Mouse (Mus musculus) cerebellum, adult 2 months (tissue): ENCODE measurements around the gene Gnb1l. TPM values are rescaled to one million over a fixed set of nuclear protein-coding genes. Genes with fewer than 3 reads are reported as not detected.

Source experiments
- DNase-seq, 2 experiments: peaks; one replicate each; pipeline ENCODE4 v3.0.0; 2021
- H3K27ac ChIP-seq: fragments of 200-500 bp; 2 replicates; pipeline ENCODE4 v1.5.1; 2012; ENCODE audit warnings: low read length, control low read depth, inconsistent platforms; ENCODE audit not compliant: insufficient read depth
- H3K27me3 ChIP-seq: fragments of 200-500 bp; 2 replicates; pipeline ENCODE4 v1.6.1; 2012; ENCODE audit warnings: inconsistent platforms, mild to moderate bottlenecking, low read length, moderate library complexity; ENCODE audit not compliant: control insufficient read depth, insufficient read depth
- H3K4me1 ChIP-seq: fragments of 200-500 bp; 2 replicates; pipeline ENCODE4 v1.6.1; 2011; ENCODE audit warnings: low read length; ENCODE audit not compliant: control insufficient read depth, insufficient read depth
- H3K4me3 ChIP-seq: fragments of 200-500 bp; replicated peaks from 2 replicates; pipeline ENCODE3; 2011; ENCODE audit warnings: mild to moderate bottlenecking, low read depth, low read length, control low read depth; ENCODE audit not compliant: insufficient read depth
- CTCF ChIP-seq: fragments of 200-500 bp; IDR thresholded peaks from 2 replicates; pipeline ENCODE4 v1.5.1; 2011; ENCODE audit warnings: low read depth, mild to moderate bottlenecking, control low read depth, low read length, moderate library complexity, borderline replicate concordance; ENCODE audit not compliant: insufficient read depth
- POLR2A ChIP-seq: fragments of 200-500 bp; IDR thresholded peaks from 2 replicates; pipeline ENCODE4 v1.6.1; 2011; ENCODE audit warnings: low read length, control low read depth, borderline replicate concordance; ENCODE audit not compliant: insufficient read depth
- WGBS: fragments of 180-500 bp; shearing (Covaris S2); methylation state at CpG from one replicate; pipeline ENCODE4 v1.1.7; 2018; 5-methylcytosine and 5-hydroxymethylcytosine counted together
- polyA plus RNA-seq: library from polyadenylated mRNA; depleted of rRNA; stranded (reverse); fragments of >200 nt; gene quantifications from 2 replicates; pipeline ENCODE4 v1.2.3, GENCODE M21; 2012

The Gnb1l gene
- polyA plus RNA-seq, 1 experiment = 8.2 TPM

GRCm38 (mm10) chr16:18483839-18484238 is 14.7 kb upstream of the Gnb1l start:
- TF ChIP-seq CTCF (no peak), POLR2A (no peak)
- DNase-seq = peak in 1 of 2 experiments; percentile 2
- WGBS = 54% methylated on average over 5 of the region's 5 CpGs
- H3K4me3 ChIP-seq = no peak overlapping the region
- no peaks in the 10 kb centered on the region for H3K4me1 ChIP-seq
- H3K27me3 ChIP-seq = no peaks in the 10 kb centered on the region
- no peak overlapping the region for H3K27ac ChIP-seq

DNA sequence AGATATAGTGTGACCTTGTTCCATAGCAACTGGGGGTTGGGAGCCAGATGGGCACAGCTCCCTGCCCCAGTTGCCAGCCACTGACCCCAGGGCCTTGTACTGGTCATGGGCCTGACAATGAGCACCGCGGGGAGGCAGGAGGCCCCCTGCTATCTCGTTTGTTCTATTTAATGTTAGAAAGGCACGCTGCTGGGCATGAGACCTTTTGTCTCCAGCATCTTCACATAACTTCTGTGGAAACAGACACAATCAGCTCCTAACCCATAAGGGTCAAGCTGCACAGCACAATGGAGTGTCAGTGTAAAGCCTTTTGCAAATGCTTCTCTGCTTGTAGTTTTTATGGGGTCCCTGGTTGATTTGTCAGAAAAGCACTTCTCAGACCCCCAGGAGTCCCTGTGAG is 14.1 kb upstream of the Gnb1l start:
- TF ChIP-seq CTCF (no peak), POLR2A (no peak)
- no peak overlapping the region for H3K27ac ChIP-seq
- peak in 1 of 2 experiments; percentile 1 for DNase-seq
- H3K4me3 ChIP-seq = no peak overlapping the region
- H3K4me1 ChIP-seq = no peaks in the 10 kb centered on the region
- H3K27me3 ChIP-seq = no peaks in the 10 kb centered on the region
- WGBS = 20% methylated on average over 4 of the region's 4 CpGs

GRCm38 (mm10) chr16:18484794-18485435 is 13.6 kb upstream of the Gnb1l start:
- 29% methylated on average over 5 of the region's 5 CpGs for WGBS
- no peaks in the 10 kb centered on the region for H3K27me3 ChIP-seq
- H3K4me1 ChIP-seq = no peaks in the 10 kb centered on the region
- TF ChIP-seq POLR2A (no peak), CTCF (no peak)
- peak in 1 of 2 experiments; percentile 4 for DNase-seq
- H3K27ac ChIP-seq = no peak overlapping the region
- no peak overlapping the region for H3K4me3 ChIP-seq

GRCm38 (mm10) chr16:18486126-18486525 is 12.4 kb upstream of the Gnb1l start:
- no peak for DNase-seq
- H3K4me1 ChIP-seq = no peaks in the 10 kb centered on the region
- no peak overlapping the region for H3K27ac ChIP-seq
- 97% methylated on average over 2 of the region's 2 CpGs for WGBS
- TF ChIP-seq POLR2A (no peak), CTCF (no peak)
- no peak overlapping the region for H3K4me3 ChIP-seq
- no peaks in the 10 kb centered on the region for H3K27me3 ChIP-seq

DNA sequence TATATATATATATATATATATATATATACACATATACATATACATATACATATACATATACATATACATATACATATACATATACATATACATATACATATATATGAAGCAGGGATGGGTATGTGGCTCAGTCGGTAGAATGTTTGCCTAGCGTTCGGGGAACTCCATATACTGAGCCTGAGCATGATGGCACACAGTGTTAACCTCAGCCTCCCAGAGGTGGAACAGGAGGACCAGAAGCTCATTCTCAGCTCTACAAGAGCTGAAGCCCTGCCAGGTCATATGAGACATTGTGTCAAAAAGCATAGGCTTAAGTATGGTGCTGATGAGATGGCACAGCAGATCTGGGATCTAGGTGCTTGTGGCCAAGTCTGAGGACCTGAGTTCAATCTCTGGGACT is 8.2 kb upstream of the Gnb1l start:
- WGBS = 94% methylated on average over 3 of the region's 3 CpGs
- H3K27ac ChIP-seq = no peak overlapping the region
- no peak for TF ChIP-seq POLR2A
- no peak for TF ChIP-seq CTCF
- H3K4me1 ChIP-seq = no peaks in the 10 kb centered on the region
- H3K4me3 ChIP-seq = no peak overlapping the region
- DNase-seq = no peak
- H3K27me3 ChIP-seq = no peaks in the 10 kb centered on the region

DNA sequence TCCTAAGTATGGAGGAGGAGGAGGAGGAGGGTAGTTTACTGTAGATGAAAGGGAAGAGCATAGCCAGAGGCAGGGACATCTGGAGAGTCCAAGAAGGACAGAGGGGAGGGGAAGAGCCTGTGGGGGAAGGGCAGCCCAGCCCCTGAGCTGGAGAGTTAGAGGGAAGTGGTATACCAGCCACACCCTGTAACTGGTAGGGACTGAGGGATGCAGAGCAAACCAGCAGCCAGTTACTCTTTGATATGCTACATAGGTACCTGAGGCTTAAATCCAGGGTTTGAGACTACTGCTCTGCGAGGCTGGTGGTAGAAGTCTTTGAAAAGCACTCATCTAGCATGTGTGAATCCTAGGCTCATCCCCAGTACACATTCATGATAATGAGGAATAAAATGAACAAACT is 7.6 kb upstream of the Gnb1l start:
- TF ChIP-seq POLR2A (no peak), CTCF (no peak)
- WGBS = 68% methylated on average over 1 of the region's 1 CpGs
- H3K4me3 ChIP-seq = no peak overlapping the region
- H3K27ac ChIP-seq = no peak overlapping the region
- no peak for DNase-seq
- H3K4me1 ChIP-seq = no peaks in the 10 kb centered on the region
- no peaks in the 10 kb centered on the region for H3K27me3 ChIP-seq

DNA sequence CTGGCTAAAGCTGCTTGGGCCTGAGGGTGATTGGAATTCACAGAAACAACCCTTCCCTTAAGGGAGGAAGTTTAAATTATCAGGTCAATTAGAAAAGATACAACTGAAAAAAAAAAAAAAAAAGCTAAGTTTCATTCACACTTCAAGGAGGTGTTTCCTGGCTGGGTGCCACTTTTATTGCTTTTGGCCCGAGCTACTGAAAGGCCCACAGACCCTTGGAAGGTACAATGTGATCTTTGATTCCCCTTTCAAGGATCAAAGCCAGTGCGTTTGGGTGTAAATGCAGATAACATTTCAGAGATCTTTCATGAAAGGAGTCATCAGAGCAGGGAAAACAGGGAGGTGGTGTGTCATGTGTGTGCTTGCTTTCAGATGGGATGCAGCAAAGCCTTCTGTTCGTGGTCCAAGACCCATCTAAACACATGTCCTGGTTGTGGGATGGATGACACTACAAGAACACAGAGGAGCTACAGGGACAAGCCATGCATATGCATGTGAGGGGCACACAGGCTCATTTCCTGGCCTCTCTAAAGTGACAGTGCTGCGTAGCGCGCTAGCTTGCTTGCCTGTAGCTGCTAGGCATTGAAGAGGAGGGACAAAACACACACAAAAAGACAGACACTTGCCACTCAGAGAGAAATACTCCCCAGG is 523 bp upstream of the Gnb1l start:
- no peak for DNase-seq
- TF ChIP-seq CTCF (no peak), POLR2A (no peak)
- WGBS = 5% methylated on average over 6 of the region's 6 CpGs
- Histone ChIP-seq H3K27me3 (no peaks in the 10 kb centered on the region), H3K4me3 (peak overlapping the region; percentile 94), H3K4me1 (peaks cover 18% of the 10 kb centered on the region), H3K27ac (peak overlapping the region; percentile 62)

- Histone ChIP-seq H3K4me3 (peak overlapping the region; percentile 94), H3K4me1 (peaks cover 18% of the 10 kb centered on the region), H3K27me3 (no peaks in the 10 kb centered on the region), H3K27ac (no peak overlapping the region)
- under 1% methylated on average over 24 of the region's 24 CpGs for WGBS
- DNase-seq = no peak
- TF ChIP-seq POLR2A (no peak), CTCF (no peak)
Observed at GRCm38 (mm10) chr16:18498996-18499395, 483 bp downstream of the Gnb1l start.
